Mouse (Mus musculus): ENCODE results near the gene C2cd2.

DNA sequence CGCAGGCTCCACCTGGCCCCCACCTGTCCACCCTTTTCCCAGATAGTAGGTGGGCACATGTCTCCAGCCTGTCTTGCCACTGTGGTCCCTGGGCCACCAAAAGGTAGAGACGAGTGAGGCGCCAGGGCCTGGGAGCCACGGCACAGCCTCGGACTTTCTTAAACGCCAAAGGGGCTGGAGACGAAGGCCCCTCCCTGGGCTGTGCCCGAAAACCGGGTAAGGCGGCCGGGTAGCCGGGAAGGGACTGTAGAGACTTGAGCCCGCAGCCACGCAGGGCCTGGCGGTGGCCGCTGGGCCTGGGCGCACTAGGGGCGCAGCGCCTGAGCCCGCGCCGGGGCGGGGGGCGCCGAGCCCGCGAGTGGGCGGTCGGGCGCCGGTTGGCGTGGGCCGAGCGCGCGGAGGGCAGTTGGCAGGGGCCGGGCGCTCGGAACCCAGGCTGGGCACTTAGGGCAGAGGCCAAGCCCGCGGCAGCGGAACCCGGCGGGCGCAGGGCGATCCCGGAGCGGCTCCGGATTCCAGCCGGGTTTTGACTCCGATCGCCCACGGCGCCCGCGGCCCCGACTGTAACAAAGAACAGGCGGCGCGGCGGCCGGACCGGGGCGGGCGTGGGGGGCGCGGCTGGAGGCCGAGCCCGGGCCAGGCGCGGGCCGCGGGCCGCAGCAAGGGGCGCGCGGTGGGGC, 111.2 kb downstream of the C2cd2 start:
- TF ChIP-seq CTCF (IDR thresholded peaks at IDR 0.05; ENCODE audit: extremely low read depth, insufficient read length, insufficient replicate concordance, low read depth, low read length) (no peak), POLR2A (IDR thresholded peaks at IDR 0.05; ENCODE audit: low read depth, low read length) (no peak; the same call in 1 of the 2 replicates)
